24 mouse cellular contexts compared by ENCODE assay signal in genomic region chr19:37192475-37193058, GRCm38 (mm10). TPM values are rescaled to one million over a fixed set of nuclear protein-coding genes. Genes with fewer than 3 reads are reported as not detected.
A peak's percentile ranks its signal among the peaks of the same experiment; 100 is the strongest.
DNase-seq lines count a peak whose midpoint lies in the region; ATAC-seq and TF ChIP-seq lines count a peak whose summit lies in the region.
"Had no signal": no experiment of that assay in that cellular context is flagged by ENCODE, and none has a peak within 500 bp of the region (broad histone marks: within the 10 kb centered on the region; RNA-seq: fewer than 3 reads in every experiment).

No protein-coding gene starts in this region.

- no peak overlapping the region for H3K4me2 ChIP-seq in kidney, embryonic 14.5 days (replicated peaks; ENCODE audit: low read depth, low read length)
- H3K4me2 ChIP-seq: midbrain, embryonic 15.5 days; neural tube, embryonic 12.5 days had no signal

- no peak overlapping the region for H3K9ac ChIP-seq in kidney, embryonic 14.5 days (ENCODE audit: low read depth, low read length)
- H3K9ac ChIP-seq: midbrain, embryonic 15.5 days; neural tube, embryonic 12.5 days had no signal

- peak; percentile 36 for DNase-seq in heart, adult 11 months
- DNase-seq in heart, adult 9 months (ENCODE audit: low spot score in 2 of 2), result no peak
- no peak for DNase-seq in kidney, adult 2 months
- peak; percentile 28 for DNase-seq in lung, postnatal 25 days (ENCODE audit: low spot score)
- DNase-seq in lung, postnatal 10 days, result no peak
- no peak for DNase-seq in layer of hippocampus, postnatal 14 days (ENCODE audit: low spot score in 2 of 2)
- DNase-seq: adrenal gland, postnatal 25 days; cerebellum, adult 9-10 months; gastrocnemius, postnatal 36 days; kidney, postnatal 14 days; layer of hippocampus, postnatal 36 days; lung, postnatal 4 days; right cerebral cortex, postnatal 14 days; thymus, adult 2 months; thymus, postnatal 4 days had no signal

- H3K27me3 ChIP-seq in kidney, adult 2 months (replicated peaks; ENCODE audit: control insufficient read depth, insufficient read depth, low read length), result no peaks in the 10 kb centered on the region
- no peaks in the 10 kb centered on the region for H3K27me3 ChIP-seq in kidney, embryonic 14.5 days (ENCODE audit: control insufficient read depth, insufficient read depth, low read length)
- H3K27me3 ChIP-seq: midbrain, embryonic 15.5 days; neural tube, embryonic 12.5 days had no signal

- no peak overlapping the region for H3K4me3 ChIP-seq in kidney, adult 2 months (ENCODE audit: insufficient read depth, low read depth, low read length)
- no peak overlapping the region for H3K4me3 ChIP-seq in kidney, embryonic 14.5 days (ENCODE audit: low read length)
- H3K4me3 ChIP-seq: embryonic facial prominence, embryonic 10.5 days; forebrain, embryonic 10.5 days; layer of hippocampus, adult 2 months; midbrain, embryonic 15.5 days; neural tube, embryonic 12.5 days had no signal

- H3K9me3 ChIP-seq in kidney, embryonic 14.5 days (ENCODE audit: control insufficient read depth, low read length), result no peaks in the 10 kb centered on the region
- H3K9me3 ChIP-seq: embryonic facial prominence, embryonic 10.5 days; forebrain, embryonic 10.5 days; midbrain, embryonic 15.5 days; neural tube, embryonic 12.5 days had no signal

- WGBS in kidney, adult 2 months, result 52% methylated on average over 5 of the region's 5 CpGs
- 47% methylated on average over 5 of the region's 5 CpGs for WGBS in kidney, embryonic 14.5 days

- H3K27ac ChIP-seq in kidney, adult 2 months (ENCODE audit: insufficient read depth, low read depth, low read length), result peak overlapping the region; percentile 26; the same call in 1 of the 2 replicates
- no peak overlapping the region for H3K27ac ChIP-seq in kidney, embryonic 14.5 days (ENCODE audit: low read depth, low read length)
- H3K27ac ChIP-seq: embryonic facial prominence, embryonic 10.5 days; forebrain, embryonic 10.5 days; layer of hippocampus, adult 2 months; midbrain, embryonic 15.5 days; neural tube, embryonic 12.5 days; stomach, postnatal 0 days had no signal

- TF ChIP-seq CTCF in kidney, adult 2 months (conservative IDR thresholded peaks at IDR 0.05; ENCODE audit: insufficient read depth, insufficient read length, low read depth, low read length), result no peak

- peaks cover 6% of the 10 kb centered on the region; the same call in 1 of the 2 replicates for H3K4me1 ChIP-seq in kidney, adult 2 months (ENCODE audit: control insufficient read depth, insufficient read depth, low read length)
- no peaks in the 10 kb centered on the region for H3K4me1 ChIP-seq in kidney, embryonic 14.5 days (ENCODE audit: control insufficient read depth, insufficient read depth, low read length)
- H3K4me1 ChIP-seq: embryonic facial prominence, embryonic 10.5 days; forebrain, embryonic 10.5 days; midbrain, embryonic 15.5 days; neural tube, embryonic 12.5 days had no signal

- H3K36me3 ChIP-seq in kidney, adult 2 months (ENCODE audit: control insufficient read depth, insufficient read depth, low read length), result no peaks in the 10 kb centered on the region
- no peaks in the 10 kb centered on the region for H3K36me3 ChIP-seq in kidney, embryonic 14.5 days (ENCODE audit: control insufficient read depth, insufficient read depth, low read length)
- H3K36me3 ChIP-seq: embryonic facial prominence, embryonic 10.5 days; forebrain, embryonic 10.5 days; midbrain, embryonic 15.5 days; neural tube, embryonic 12.5 days had no signal

- no peak for TF ChIP-seq POLR2A in kidney, adult 2 months (IDR thresholded peaks at IDR 0.05; ENCODE audit: low read depth, low read length)

- no peak for ATAC-seq in kidney, embryonic 14.5 days (ENCODE audit: low FRiP score, low TSS enrichment)
- ATAC-seq: forebrain, embryonic 16.5 days; intestine, postnatal 0 days; midbrain, embryonic 15.5 days had no signal

RNA-seq across cellular contexts. Expression of gene March5, which starts 14.8 kb away (rescaled TPM):
- 32.0 and 43.0 TPM in 2 replicates for polyA plus RNA-seq in kidney, adult 2 months (2012; rRNA removed)
- 98.4 and 119 TPM in 2 replicates for polyA plus RNA-seq in kidney, embryonic 14.5 days (2014; fragmentation: Nextera tagmentation; extraction: Ambion mirVana)
- 10 to 100 TPM; 83.5 to 84.0 TPM for total RNA-seq in layer of hippocampus, postnatal 14 days (2021)

RNA-seq across cellular contexts. Expression of gene Cpeb3, which starts 15.8 kb away (rescaled TPM):
- 14.2 and 16.4 TPM in 2 replicates for polyA plus RNA-seq in kidney, adult 2 months (2012; rRNA removed)
- 0.83 and 1.0 TPM in 2 replicates for polyA plus RNA-seq in kidney, embryonic 14.5 days (2014; fragmentation: Nextera tagmentation; extraction: Ambion mirVana)
- total RNA-seq in layer of hippocampus, postnatal 14 days (2021), result 10 to 100 TPM; 59.6 to 61.8 TPM

Comparison
In these comparisons a context has a peak if more than half of its experiments do, and no peak if none do; other contexts are left out.
1. DNase-seq: peak in heart, adult 11 months (single experiment) and lung, postnatal 25 days (single experiment); none in heart, adult 9 months (0 of 2), kidney, adult 2 months (single experiment), lung, postnatal 10 days (single experiment) and layer of hippocampus, postnatal 14 days (0 of 2).